Mouse (Mus musculus): ENCODE measurements around the gene Retnla. TPM values are rescaled to one million over a fixed set of nuclear protein-coding genes. Genes with fewer than 3 reads are reported as not detected.

Gene Retnla
- polyA plus RNA-seq, 1 experiment from 2014 or later: not detected

GRCm38 (mm10) chr16:48868663-48869062 lies 26.3 kb downstream of the Retnla start:
- no peaks in the 10 kb centered on the region for H3K4me1 ChIP-seq (ENCODE audit: control insufficient read depth, insufficient read depth, low read length)
- ATAC-seq (ENCODE audit: low FRiP score, low TSS enrichment) (no peak), DNase-seq (no peak)
- H3K9me3 ChIP-seq (ENCODE audit: control insufficient read depth, low read length): no peaks in the 10 kb centered on the region
- H3K4me2 ChIP-seq (ENCODE audit: low read length): no peak overlapping the region
- no peaks in the 10 kb centered on the region for H3K36me3 ChIP-seq (ENCODE audit: control insufficient read depth, insufficient read depth, low read length)
- WGBS: 82% methylated on average over 1 of the region's 1 CpGs
- H3K27me3 ChIP-seq (ENCODE audit: control insufficient read depth, insufficient read depth, low read length): no peaks in the 10 kb centered on the region
- no peak overlapping the region for H3K27ac ChIP-seq (replicated peaks; ENCODE audit: low read depth, low read length)
- no peak overlapping the region for H3K9ac ChIP-seq (replicated peaks; ENCODE audit: low read length)
- no peak overlapping the region for H3K4me3 ChIP-seq (replicated peaks; ENCODE audit: low read depth, low read length)

GRCm38 (mm10) chr16:48869671-48870070 lies 27.3 kb downstream of the Retnla start:
- no peak for DNase-seq
- Histone ChIP-seq H3K27ac (replicated peaks; ENCODE audit: low read depth, low read length) (no peak overlapping the region), H3K9ac (replicated peaks; ENCODE audit: low read length) (no peak overlapping the region), H3K27me3 (ENCODE audit: control insufficient read depth, insufficient read depth, low read length) (no peaks in the 10 kb centered on the region), H3K4me1 (ENCODE audit: control insufficient read depth, insufficient read depth, low read length) (no peaks in the 10 kb centered on the region), H3K4me2 (ENCODE audit: low read length) (no peak overlapping the region), H3K4me3 (replicated peaks; ENCODE audit: low read depth, low read length) (no peak overlapping the region), H3K9me3 (ENCODE audit: control insufficient read depth, low read length) (no peaks in the 10 kb centered on the region), H3K36me3 (ENCODE audit: control insufficient read depth, insufficient read depth, low read length) (no peaks in the 10 kb centered on the region)
- 69% methylated on average over 3 of the region's 3 CpGs for whole genome bisulfite sequencing
- no peak for ATAC-seq (ENCODE audit: low FRiP score, low TSS enrichment)

- Histone ChIP-seq H3K36me3 (ENCODE audit: control insufficient read depth, insufficient read depth, low read length) (no peaks in the 10 kb centered on the region), H3K9ac (replicated peaks; ENCODE audit: low read length) (no peak overlapping the region), H3K27me3 (ENCODE audit: control insufficient read depth, insufficient read depth, low read length) (no peaks in the 10 kb centered on the region), H3K4me2 (ENCODE audit: low read length) (no peak overlapping the region), H3K9me3 (ENCODE audit: control insufficient read depth, low read length) (no peaks in the 10 kb centered on the region), H3K27ac (replicated peaks; ENCODE audit: low read depth, low read length) (no peak overlapping the region), H3K4me1 (ENCODE audit: control insufficient read depth, insufficient read depth, low read length) (no peaks in the 10 kb centered on the region), H3K4me3 (replicated peaks; ENCODE audit: low read depth, low read length) (no peak overlapping the region)
- WGBS: 96% methylated on average over 1 of the region's 1 CpGs
- ATAC-seq (ENCODE audit: low FRiP score, low TSS enrichment) (no peak), DNase-seq (no peak)
These were observed 29.4 kb downstream of the Retnla start for GRCm38 (mm10) chr16:48871754-48872153.

- Histone ChIP-seq H3K9me3 (ENCODE audit: control insufficient read depth, low read length) (no peaks in the 10 kb centered on the region), H3K4me1 (ENCODE audit: control insufficient read depth, insufficient read depth, low read length) (no peaks in the 10 kb centered on the region), H3K4me3 (replicated peaks; ENCODE audit: low read depth, low read length) (no peak within 1 kb of the TSS), H3K27me3 (ENCODE audit: control insufficient read depth, insufficient read depth, low read length) (no peaks in the 10 kb centered on the region), H3K4me2 (ENCODE audit: low read length) (no peak within 1 kb of the TSS), H3K27ac (replicated peaks; ENCODE audit: low read depth, low read length) (no peak within 1 kb of the TSS), H3K36me3 (ENCODE audit: control insufficient read depth, insufficient read depth, low read length) (no peaks in the 10 kb centered on the region), H3K9ac (replicated peaks; ENCODE audit: low read length) (no peak within 1 kb of the TSS)
- ATAC-seq (ENCODE audit: low FRiP score, low TSS enrichment) (no peak), DNase-seq (no peak)
- WGBS: 89% methylated on average over 4 of the region's 4 CpGs
These were observed 30.0 kb downstream of the Retnla start, which contains the start of gene Retnlg for GRCm38 (mm10) chr16:48872321-48872720. Gene Retnlg (plus strand): TSS chr16:48872621.

GRCm38 (mm10) chr16:48890733-48891132 lies 48.4 kb downstream of the Retnla start:
- Histone ChIP-seq H3K4me3 (replicated peaks; ENCODE audit: low read depth, low read length) (no peak overlapping the region), H3K9ac (replicated peaks; ENCODE audit: low read length) (no peak overlapping the region), H3K27ac (replicated peaks; ENCODE audit: low read depth, low read length) (no peak overlapping the region), H3K9me3 (ENCODE audit: control insufficient read depth, low read length) (no peaks in the 10 kb centered on the region), H3K27me3 (ENCODE audit: control insufficient read depth, insufficient read depth, low read length) (no peaks in the 10 kb centered on the region), H3K4me2 (ENCODE audit: low read length) (no peak overlapping the region), H3K36me3 (ENCODE audit: control insufficient read depth, insufficient read depth, low read length) (no peaks in the 10 kb centered on the region), H3K4me1 (ENCODE audit: control insufficient read depth, insufficient read depth, low read length) (no peaks in the 10 kb centered on the region)
- ATAC-seq (ENCODE audit: low FRiP score, low TSS enrichment): no peak
- DNase-seq: no peak
- 73% methylated on average over 2 of the region's 2 CpGs for WGBS

Other genes with a start within 250 kb of the Retnla start
- not detected in 2 replicates for gene Trat1, start 70.5 kb upstream of the Retnla start, polyA plus RNA-seq (2014; fragmentation: Nextera tagmentation; extraction: Ambion mirVana)
- gene Retnlb, start 25.7 kb upstream of the Retnla start, polyA plus RNA-seq (2014; fragmentation: Nextera tagmentation; extraction: Ambion mirVana): not detected in 2 replicates
- 0.39 TPM in 1 of 2 replicates, not detected in the other for gene Retnlg, start 30.1 kb downstream of the Retnla start, polyA plus RNA-seq (2014; fragmentation: Nextera tagmentation; extraction: Ambion mirVana)
- 69.3 and 80.9 TPM in 2 replicates for gene Dzip3, start 151.6 kb downstream of the Retnla start, polyA plus RNA-seq (2014; fragmentation: Nextera tagmentation; extraction: Ambion mirVana)
- gene Cip2a, start 151.6 kb downstream of the Retnla start, polyA plus RNA-seq (2014; fragmentation: Nextera tagmentation; extraction: Ambion mirVana): 6.7 and 10.9 TPM in 2 replicates
- gene Myh15, start 214.9 kb downstream of the Retnla start, polyA plus RNA-seq (2014; fragmentation: Nextera tagmentation; extraction: Ambion mirVana): not detected in 2 replicates

All from midbrain, embryonic 14.5 days (tissue).